26 mouse cellular contexts compared by ENCODE assay signal in the genomic region with DNA sequence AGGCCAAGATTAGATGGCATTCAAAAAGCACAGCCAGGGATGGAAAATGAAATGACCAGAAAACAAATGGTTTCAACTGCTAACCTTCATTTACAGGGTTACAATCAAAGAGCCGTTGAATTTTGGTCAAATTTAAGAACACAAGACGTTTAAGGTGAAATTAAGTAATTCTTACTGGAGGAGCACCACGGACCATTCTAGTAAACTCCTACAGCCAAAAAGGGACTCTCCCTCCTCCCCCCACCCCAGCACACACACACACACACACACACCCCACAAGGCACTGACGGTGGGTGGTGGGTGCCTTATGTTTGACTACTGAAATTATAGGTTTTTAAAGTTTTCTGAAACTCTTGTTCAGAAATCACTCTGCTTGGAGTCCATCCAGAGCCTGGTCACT. TPM values are rescaled to one million over a fixed set of nuclear protein-coding genes. Genes with fewer than 3 reads are reported as not detected.
DNase-seq lines count a peak whose midpoint lies in the region; ATAC-seq and TF ChIP-seq lines count a peak whose summit lies in the region.
"Had no signal": no experiment of that assay in that cellular context is flagged by ENCODE, and none has a peak within 500 bp of the region (broad histone marks: within the 10 kb centered on the region; RNA-seq: fewer than 3 reads in every experiment).

No protein-coding gene starts in this region.

- H3K4me3 ChIP-seq in forebrain, embryonic 10.5 days, result peak overlapping the region; percentile 39; the same call in 1 of the 2 replicates
- H3K4me3 ChIP-seq in forebrain, postnatal 0 days (ENCODE audit: low read depth, low read length), result no peak overlapping the region
- H3K4me3 ChIP-seq in E14TG2a.4 (replicated peaks; ENCODE audit: low read length), result peak overlapping the region; percentile 77; the same call in 1 of the 2 replicates
- peak overlapping the region; percentile 31 for H3K4me3 ChIP-seq in midbrain, embryonic 12.5 days
- no peak overlapping the region; the same call in 1 of the 2 replicates for H3K4me3 ChIP-seq in midbrain, embryonic 16.5 days (ENCODE audit: low read depth, low read length)
- H3K4me3 ChIP-seq in heart, adult 2 months, result no peak overlapping the region
- H3K4me3 ChIP-seq: embryonic facial prominence, embryonic 15.5 days; erythroblast, embryonic 14.5 days; forebrain, embryonic 13.5 days; hindbrain, embryonic 15.5 days had no signal

- no peak overlapping the region for H3K4me2 ChIP-seq in forebrain, postnatal 0 days (ENCODE audit: low read depth)
- H3K4me2 ChIP-seq in midbrain, embryonic 12.5 days (replicated peaks), result peak overlapping the region; percentile 94
- H3K4me2 ChIP-seq in midbrain, embryonic 16.5 days (ENCODE audit: low read length), result peak overlapping the region; percentile 27
- H3K4me2 ChIP-seq: embryonic facial prominence, embryonic 15.5 days; forebrain, embryonic 13.5 days; hindbrain, embryonic 15.5 days had no signal

- peaks cover 46% of the 10 kb centered on the region for H3K36me3 ChIP-seq in forebrain, embryonic 10.5 days (replicated peaks)
- H3K36me3 ChIP-seq in forebrain, postnatal 0 days (ENCODE audit: insufficient read depth), result no peaks in the 10 kb centered on the region
- peaks cover 35% of the 10 kb centered on the region for H3K36me3 ChIP-seq in E14TG2a.4 (ENCODE audit: insufficient read depth, low read length)
- H3K36me3 ChIP-seq in midbrain, embryonic 12.5 days, result peaks cover 34% of the 10 kb centered on the region
- no peaks in the 10 kb centered on the region for H3K36me3 ChIP-seq in midbrain, embryonic 16.5 days (ENCODE audit: control insufficient read depth, insufficient read depth, low read length)
- H3K36me3 ChIP-seq in heart, adult 2 months (ENCODE audit: control insufficient read depth, insufficient read depth, low read length), result no peaks in the 10 kb centered on the region
- H3K36me3 ChIP-seq: embryonic facial prominence, embryonic 15.5 days; heart, embryonic 10.5 days; hindbrain, embryonic 15.5 days had no signal

- peaks cover 84% of the 10 kb centered on the region for H3K4me1 ChIP-seq in forebrain, embryonic 10.5 days
- no peaks in the 10 kb centered on the region for H3K4me1 ChIP-seq in forebrain, postnatal 0 days (ENCODE audit: insufficient read depth)
- H3K4me1 ChIP-seq in E14TG2a.4 (replicated peaks; ENCODE audit: low read depth, low read length), result peaks cover 80% of the 10 kb centered on the region
- H3K4me1 ChIP-seq in midbrain, embryonic 12.5 days, result peaks cover 73% of the 10 kb centered on the region
- H3K4me1 ChIP-seq in midbrain, embryonic 16.5 days (ENCODE audit: control insufficient read depth, insufficient read depth, low read length), result peaks cover 6% of the 10 kb centered on the region; the same call in 1 of the 2 replicates
- H3K4me1 ChIP-seq in heart, adult 2 months (ENCODE audit: control insufficient read depth, insufficient read depth, low read length), result no peaks in the 10 kb centered on the region

- TF ChIP-seq EP300 in heart, adult 2 months (IDR thresholded peaks at IDR 0.05; ENCODE audit: insufficient read depth, low read depth, low read length), result no peak

- no peak for DNase-seq in forebrain, embryonic 10.5 days (ENCODE audit: extremely low spot score, low spot score)
- DNase-seq in forebrain, postnatal 0 days, result no peak
- DNase-seq in heart, adult 2 months, result no peak
- DNase-seq: adrenal gland, postnatal 25 days; cerebellum, adult 18-20 months; cerebellum, adult 9-11 months; cerebellum, postnatal 36 days; gastrocnemius, postnatal 36 days; heart, adult 11 months; heart, postnatal 10 days had no signal

- no peak for TF ChIP-seq POLR2A in heart, adult 2 months (IDR thresholded peaks at IDR 0.05; ENCODE audit: insufficient read depth, low read depth, low read length)

- no peak for ATAC-seq in forebrain, postnatal 0 days
- ATAC-seq in midbrain, embryonic 12.5 days (ENCODE audit: low FRiP score, low read depth), result no peak
- ATAC-seq in midbrain, embryonic 16.5 days, result no peak
- ATAC-seq in erythroid progenitor cell, adult 5-6 weeks (replicated peaks; ENCODE audit: low FRiP score, poor library complexity, severe bottlenecking), result no peak
- ATAC-seq: activated CD4-positive, CD25-positive, alpha-beta regulatory T cell, adult 4 months; forebrain, embryonic 13.5 days; Patski had no signal

- WGBS in forebrain, embryonic 10.5 days, result 51% methylated on average over 4 of the region's 4 CpGs
- 69% methylated on average over 4 of the region's 4 CpGs for WGBS in forebrain, postnatal 0 days
- WGBS in midbrain, embryonic 12.5 days, result 35% methylated on average over 4 of the region's 4 CpGs
- WGBS in midbrain, embryonic 16.5 days, result 46% methylated on average over 4 of the region's 4 CpGs
- WGBS in heart, adult 2 months, result 63% methylated on average over 4 of the region's 4 CpGs

- TF ChIP-seq CTCF in forebrain, postnatal 0 days (IDR thresholded peaks at IDR 0.05; ENCODE audit: low read depth), result no peak
- no peak for TF ChIP-seq CTCF in E14TG2a.4 (conservative IDR thresholded peaks at IDR 0.05; ENCODE audit: low read length)
- no peak for TF ChIP-seq CTCF in heart, adult 2 months (IDR thresholded peaks at IDR 0.05)

- no peaks in the 10 kb centered on the region for H3K79me2 ChIP-seq in heart, adult 2 months (replicated peaks; ENCODE audit: control insufficient read depth, insufficient read depth, low read length)

- H3K9me3 ChIP-seq in forebrain, embryonic 10.5 days, result no peaks in the 10 kb centered on the region
- H3K9me3 ChIP-seq in forebrain, postnatal 0 days (ENCODE audit: low read length), result no peaks in the 10 kb centered on the region
- H3K9me3 ChIP-seq in E14TG2a.4 (ENCODE audit: low read length), result no peaks in the 10 kb centered on the region
- H3K9me3 ChIP-seq in midbrain, embryonic 12.5 days, result no peaks in the 10 kb centered on the region
- no peaks in the 10 kb centered on the region for H3K9me3 ChIP-seq in midbrain, embryonic 16.5 days (replicated peaks; ENCODE audit: control insufficient read depth, low read length, poor library complexity, severe bottlenecking)
- H3K9me3 ChIP-seq: embryonic facial prominence, embryonic 15.5 days; forebrain, embryonic 13.5 days; heart, embryonic 10.5 days; hindbrain, embryonic 15.5 days had no signal

- no peak overlapping the region for H3K27ac ChIP-seq in forebrain, embryonic 10.5 days
- H3K27ac ChIP-seq in forebrain, postnatal 0 days (ENCODE audit: low read depth, low read length), result no peak overlapping the region
- peak overlapping the region; percentile 68 for H3K27ac ChIP-seq in midbrain, embryonic 12.5 days (replicated peaks)
- H3K27ac ChIP-seq in midbrain, embryonic 16.5 days (ENCODE audit: low read length), result peak overlapping the region; percentile 17; the same call in 1 of the 2 replicates
- no peak overlapping the region for H3K27ac ChIP-seq in heart, adult 2 months
- H3K27ac ChIP-seq: embryonic facial prominence, embryonic 15.5 days; forebrain, embryonic 13.5 days; heart, embryonic 10.5 days; hindbrain, embryonic 15.5 days had no signal

- intact Hi-C loops in heart, adult 2 months (cut with DNase I), result no loop called here

- peaks cover 100% of the 10 kb centered on the region for H3K27me3 ChIP-seq in forebrain, embryonic 10.5 days (ENCODE audit: poor library complexity, severe bottlenecking)
- peaks cover 91% of the 10 kb centered on the region for H3K27me3 ChIP-seq in forebrain, postnatal 0 days (ENCODE audit: insufficient read depth, low read length)
- H3K27me3 ChIP-seq in E14TG2a.4 (ENCODE audit: insufficient read depth, low read length), result peaks cover 17% of the 10 kb centered on the region
- H3K27me3 ChIP-seq in midbrain, embryonic 12.5 days, result peaks cover 25% of the 10 kb centered on the region
- peaks cover 44% of the 10 kb centered on the region for H3K27me3 ChIP-seq in midbrain, embryonic 16.5 days (ENCODE audit: control insufficient read depth, insufficient read depth, low read depth, low read length)
- peaks cover 26% of the 10 kb centered on the region for H3K27me3 ChIP-seq in heart, adult 2 months (ENCODE audit: control insufficient read depth, insufficient read depth, low read length)

- no peak overlapping the region for H3K9ac ChIP-seq in forebrain, postnatal 0 days
- H3K9ac ChIP-seq in midbrain, embryonic 12.5 days (replicated peaks), result peak overlapping the region; percentile 46
- no peak overlapping the region for H3K9ac ChIP-seq in midbrain, embryonic 16.5 days (ENCODE audit: low read depth, low read length)
- H3K9ac ChIP-seq in heart, adult 2 months (ENCODE audit: low read depth, low read length), result no peak overlapping the region
- H3K9ac ChIP-seq: embryonic facial prominence, embryonic 15.5 days; forebrain, embryonic 13.5 days; hindbrain, embryonic 15.5 days had no signal

RNA-seq across cellular contexts. Expression of gene Otx2, which starts 16.9 kb away (rescaled TPM):
- polyA plus RNA-seq in forebrain, embryonic 10.5 days (2016; fragmentation: Nextera tagmentation; extraction: Ambion mirVana), result 59.1 and 68.9 TPM in 2 replicates
- total RNA-seq in forebrain, postnatal 0 days (2014; rRNA removed), result 11.6 and 15.0 TPM in 2 replicates
- 7.2 and 12.9 TPM in 2 replicates for polyA plus RNA-seq in forebrain, postnatal 0 days (2015; fragmentation: Nextera tagmentation; extraction: Ambion mirVana)
- polyA plus RNA-seq in midbrain, embryonic 12.5 days (2016; fragmentation: Nextera tagmentation; extraction: Ambion mirVana), result 180 and 189 TPM in 2 replicates
- 69.3 and 79.5 TPM in 2 replicates for polyA plus RNA-seq in midbrain, embryonic 16.5 days (2015; fragmentation: Nextera tagmentation; extraction: Ambion mirVana)
- total RNA-seq in heart, adult 2 months (2021), result not detected
- not detected in 2 replicates for polyA plus RNA-seq in heart, adult 2 months (2012; rRNA removed)
- total RNA-seq in erythroid progenitor cell, adult 5-6 weeks (2015; ENCODE audit: low replicate concordance), result not detected in 2 replicates
- total RNA-seq in erythroid progenitor cell, adult 5-6 weeks (2017; ENCODE audit: low replicate concordance), result not detected in 2 replicates
- total RNA-seq: adrenal gland, adult 18-20 months; adrenal gland, postnatal 25 days; gastrocnemius, adult 8-10 months; gastrocnemius, postnatal 36 days; heart, postnatal 10 days; hematopoietic stem cell, adult 5-6 weeks had no signal
- polyA plus RNA-seq: C2C12; erythroblast, embryonic 14.5 days; heart, embryonic 14.5 days; Patski had no signal

Comparison
In these comparisons a context has a peak if more than half of its experiments do, and no peak if none do; other contexts are left out.
1. H3K4me3 ChIP-seq: peak in forebrain, embryonic 10.5 days (single experiment), E14TG2a.4 (single experiment) and midbrain, embryonic 12.5 days (single experiment); none in forebrain, postnatal 0 days (single experiment), midbrain, embryonic 16.5 days (single experiment) and heart, adult 2 months (single experiment).
2. H3K27ac ChIP-seq: peak in midbrain, embryonic 12.5 days (single experiment) and midbrain, embryonic 16.5 days (single experiment); none in forebrain, embryonic 10.5 days (single experiment), forebrain, postnatal 0 days (single experiment) and heart, adult 2 months (single experiment).